Mouse (Mus musculus) heart, adult 2 months (tissue): ENCODE data around the gene Lpxn.

Source experiments
- CTCF ChIP-seq: fragments of 200-600 bp; IDR thresholded peaks from 2 replicates; pipeline ENCODE4 v1.8.1; 2022; ENCODE audit warnings: antibody characterized with exemption, mild to moderate bottlenecking, moderate library complexity
- POLR2A ChIP-seq: fragments of 200-500 bp; IDR thresholded peaks from 2 replicates; pipeline ENCODE4 v1.6.1; 2011; ENCODE audit warnings: mild to moderate bottlenecking, low read depth, low read length, control low read depth; ENCODE audit not compliant: insufficient read depth

GRCm38 (mm10) chr19:12756286-12756685 lies 39.7 kb upstream of the Lpxn start:
- TF ChIP-seq POLR2A (no peak), CTCF (no peak)
